Mouse (Mus musculus) MN1 (cell line): ENCODE data around the gene Zbtb7a.

Experiments used
- DNase-seq: peaks from one replicate; pipeline ENCODE4 v3.0.0-alpha.2; 2016; ENCODE audit warnings: low spot score

The Zbtb7a gene

GRCm38 (mm10) chr10:81134966-81135681, at the start of gene Zbtb7a:
TSS of gene Zbtb7a (plus strand) at chr10:81135220.
- peak; percentile 74 for DNase-seq

- peak; percentile 44 for DNase-seq
Observed at GRCm38 (mm10) chr10:81087021-81087420, 48.0 kb upstream of the Zbtb7a start.

GRCm38 (mm10) chr10:81089216-81089615, 45.8 kb upstream of the Zbtb7a start:
- peak; percentile 72 for DNase-seq

- no peak for DNase-seq
Observed at GRCm38 (mm10) chr10:81090621-81091020, 44.4 kb upstream of the Zbtb7a start.

- DNase-seq: no peak
Observed at GRCm38 (mm10) chr10:81092465-81093250, 42.4 kb upstream of the Zbtb7a start.

- no peak for DNase-seq
Observed at GRCm38 (mm10) chr10:81094931-81095678, 39.9 kb upstream of the Zbtb7a start.

GRCm38 (mm10) chr10:81105565-81106112, 29.4 kb upstream of the Zbtb7a start, which contains the start of gene Map2k2:
TSS of gene Map2k2 (plus strand) at chr10:81105915.
- peak; percentile 99 for DNase-seq

GRCm38 (mm10) chr10:81106113-81106721, 28.8 kb upstream of the Zbtb7a start:
- peak; percentile 92 for DNase-seq

GRCm38 (mm10) chr10:81112946-81113345, 22.1 kb upstream of the Zbtb7a start:
- DNase-seq: no peak

- no peak for DNase-seq
Observed at GRCm38 (mm10) chr10:81119625-81120024, 15.4 kb upstream of the Zbtb7a start.

- DNase-seq: no peak
Observed at GRCm38 (mm10) chr10:81120650-81121049, 14.4 kb upstream of the Zbtb7a start.

GRCm38 (mm10) chr10:81122889-81123288, 12.1 kb upstream of the Zbtb7a start:
- no peak for DNase-seq

GRCm38 (mm10) chr10:81123500-81123899, 11.5 kb upstream of the Zbtb7a start:
- DNase-seq: no peak

GRCm38 (mm10) chr10:81134181-81134587, 836 bp upstream of the Zbtb7a start:
- DNase-seq: no peak

GRCm38 (mm10) chr10:81135831-81136705, 1.0 kb downstream of the Zbtb7a start:
- DNase-seq: peak; percentile 84

- peak; percentile 87 for DNase-seq
Observed at GRCm38 (mm10) chr10:81136706-81137231, 1.7 kb downstream of the Zbtb7a start.

GRCm38 (mm10) chr10:81137252-81138130, 2.5 kb downstream of the Zbtb7a start:
- DNase-seq: peak; percentile 99

GRCm38 (mm10) chr10:81138131-81138782, 3.2 kb downstream of the Zbtb7a start:
- peak; percentile 75 for DNase-seq
